Mouse (Mus musculus): ENCODE data around the gene Frmd4b. TPM values are rescaled to one million over a fixed set of nuclear protein-coding genes. Genes with fewer than 3 reads are reported as not detected.

The Frmd4b gene
- total and polyA plus RNA-seq, 3 experiments, result 0.13 to 0.70 (median 0.13) TPM

DNA sequence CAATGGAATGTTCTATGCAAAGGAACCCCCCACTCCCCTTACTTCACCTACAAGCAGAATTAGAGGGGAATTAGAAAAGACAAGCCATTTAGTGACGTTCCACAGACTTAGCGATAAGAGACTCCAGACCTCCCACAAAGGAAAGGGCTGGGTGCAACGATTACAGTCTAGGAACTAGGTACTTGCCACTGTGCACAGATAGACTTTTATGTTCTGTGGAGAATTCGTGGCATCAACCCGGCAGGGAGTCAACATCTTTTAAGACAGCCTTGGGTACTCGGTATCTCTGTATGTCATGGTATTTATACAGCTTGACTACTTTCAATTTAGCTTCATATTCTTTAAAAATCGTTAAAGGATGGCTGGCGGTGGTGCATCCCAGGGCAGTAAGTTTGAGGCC, 310.1 kb downstream of the Frmd4b start:
- Histone ChIP-seq H3K27me3 (replicated peaks) (no peaks in the 10 kb centered on the region), H3K9ac (ENCODE audit: insufficient read depth, low read depth) (no peak overlapping the region), H3K4me1 (ENCODE audit: control insufficient read depth in 1 of 2, insufficient read depth in 2 of 2) (peaks cover 0 to 6% of the 10 kb centered on the region in 2 experiments; a peak in 1 of 4 replicates), H3K4me3 (replicated peaks in 1 of 3; ENCODE audit: low read depth in 2 of 3, low read length in 2 of 3, poor library complexity in 1 of 3) (no peak overlapping the region), H3K36me3 (replicated peaks in 1 of 2; ENCODE audit: control insufficient read depth in 1 of 2, insufficient read depth in 1 of 2, low read length in 1 of 2) (no peaks in the 10 kb centered on the region), H3K9me3 (replicated peaks; ENCODE audit: low read length) (no peaks in the 10 kb centered on the region), H3K27ac (ENCODE audit: insufficient read depth, low read depth) (no peak overlapping the region), H3K4me2 (ENCODE audit: insufficient read depth, low read depth, poor library complexity, severe bottlenecking) (no peak overlapping the region), H3K79me2 (replicated peaks; ENCODE audit: control insufficient read depth, extremely low read depth, insufficient read depth, poor library complexity, severe bottlenecking) (no peaks in the 10 kb centered on the region)
- DNase-seq (ENCODE audit: extremely low read depth), result no peak
- in situ Hi-C loops (cut with MboI; ENCODE audit: low pct_ligation_motif_present, low pct_unique_long_range_greater_than_20kb, low sequenced_read_pairs), result no loop called here
- TF ChIP-seq GABPA (IDR thresholded peaks at IDR 0.05; ENCODE audit: insufficient replicate concordance, low read depth, low read length) (no peak), IRF4 (IDR thresholded peaks at IDR 0.05; ENCODE audit: low read depth, low read length) (no peak), CTCF (conservative IDR thresholded peaks at IDR 0.05 in 1 of 2, IDR thresholded peaks at IDR 0.05 in 1 of 2; ENCODE audit: low read depth in 2 of 2, low read length in 2 of 2) (no peak), BHLHE40 (IDR thresholded peaks at IDR 0.05; ENCODE audit: low read depth, low read length) (no peak)
- dilution Hi-C loops (cut with MboI; ENCODE audit: extremely low pct_ligation_motif_present, extremely low pct_unique_long_range_greater_than_20kb, low sequenced_read_pairs), result no loop called here

GRCm38 (mm10) chr6:97306351-97306750, 311.0 kb downstream of the Frmd4b start:
- H3K27ac ChIP-seq (ENCODE audit: insufficient read depth, low read depth), result no peak overlapping the region

DNA sequence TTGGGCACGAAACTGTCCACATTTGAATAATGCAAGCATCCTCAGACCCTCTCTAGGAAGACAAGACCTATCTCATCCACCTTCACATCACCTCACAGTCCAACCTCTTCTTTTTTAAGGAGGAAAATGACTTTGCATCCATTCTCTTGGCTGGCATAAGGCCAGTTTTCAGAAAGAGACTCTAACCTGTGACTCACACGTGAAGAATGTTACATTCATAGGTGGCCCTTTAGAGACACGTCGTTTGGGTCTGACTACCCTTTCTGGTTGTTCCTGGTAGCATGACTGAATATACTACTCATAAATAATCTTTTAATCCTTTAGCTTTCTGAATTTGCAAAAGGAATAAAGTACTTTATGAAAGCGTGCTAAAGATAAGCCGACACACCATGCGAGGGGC, 311.9 kb downstream of the Frmd4b start:
- Histone ChIP-seq H3K4me1 (ENCODE audit: control insufficient read depth in 1 of 2, insufficient read depth in 2 of 2) (peaks cover 0 to 6% of the 10 kb centered on the region in 2 experiments; a peak in 2 of 4 replicates), H3K4me2 (ENCODE audit: insufficient read depth, low read depth, poor library complexity, severe bottlenecking) (peak overlapping the region; percentile 51; the same call in 1 of the 2 replicates), H3K27me3 (replicated peaks) (no peaks in the 10 kb centered on the region), H3K9me3 (replicated peaks; ENCODE audit: low read length) (no peaks in the 10 kb centered on the region), H3K4me3 (replicated peaks in 1 of 3; ENCODE audit: low read depth in 2 of 3, low read length in 2 of 3, poor library complexity in 1 of 3) (no peak overlapping the region), H3K27ac (ENCODE audit: insufficient read depth, low read depth) (no peak overlapping the region), H3K79me2 (replicated peaks; ENCODE audit: control insufficient read depth, extremely low read depth, insufficient read depth, poor library complexity, severe bottlenecking) (no peaks in the 10 kb centered on the region), H3K9ac (ENCODE audit: insufficient read depth, low read depth) (no peak overlapping the region), H3K36me3 (replicated peaks in 1 of 2; ENCODE audit: control insufficient read depth in 1 of 2, insufficient read depth in 1 of 2, low read length in 1 of 2) (no peaks in the 10 kb centered on the region)
- dilution Hi-C loops (cut with MboI; ENCODE audit: extremely low pct_ligation_motif_present, extremely low pct_unique_long_range_greater_than_20kb, low sequenced_read_pairs), result no loop called here
- in situ Hi-C loops (cut with MboI; ENCODE audit: low pct_ligation_motif_present, low pct_unique_long_range_greater_than_20kb, low sequenced_read_pairs), result no loop called here
- no peak for DNase-seq (ENCODE audit: extremely low read depth)
- no peak for TF ChIP-seq MAX (IDR thresholded peaks at IDR 0.05; ENCODE audit: low read length)
- no peak for TF ChIP-seq ZKSCAN1 (IDR thresholded peaks at IDR 0.05; ENCODE audit: borderline replicate concordance, low read depth, low read length)

More at GRCm38 (mm10) chr6:97306351-97306750, 311.0 kb downstream of the Frmd4b start:
- TF ChIP-seq MEF2A (IDR thresholded peaks at IDR 0.05; ENCODE audit: borderline replicate concordance, low read depth, low read length) (no peak), EP300 (IDR thresholded peaks at IDR 0.05; ENCODE audit: low read length) (no peak), NRF1 (IDR thresholded peaks at IDR 0.05; ENCODE audit: low read depth, low read length) (no peak)
- Histone ChIP-seq H3K4me2 (ENCODE audit: insufficient read depth, low read depth, poor library complexity, severe bottlenecking) (no peak overlapping the region), H3K4me3 (replicated peaks in 1 of 3; ENCODE audit: low read depth in 2 of 3, low read length in 2 of 3, poor library complexity in 1 of 3) (no peak overlapping the region), H3K4me1 (ENCODE audit: control insufficient read depth in 1 of 2, insufficient read depth in 2 of 2) (peaks cover 0 to 6% of the 10 kb centered on the region in 2 experiments; a peak in 1 of 4 replicates), H3K9me3 (replicated peaks; ENCODE audit: low read length) (no peaks in the 10 kb centered on the region), H3K79me2 (replicated peaks; ENCODE audit: control insufficient read depth, extremely low read depth, insufficient read depth, poor library complexity, severe bottlenecking) (no peaks in the 10 kb centered on the region), H3K36me3 (replicated peaks in 1 of 2; ENCODE audit: control insufficient read depth in 1 of 2, insufficient read depth in 1 of 2, low read length in 1 of 2) (no peaks in the 10 kb centered on the region), H3K27me3 (replicated peaks) (no peaks in the 10 kb centered on the region), H3K9ac (ENCODE audit: insufficient read depth, low read depth) (no peak overlapping the region)
- DNase-seq (ENCODE audit: extremely low read depth), result no peak
- in situ Hi-C loops (cut with MboI; ENCODE audit: low pct_ligation_motif_present, low pct_unique_long_range_greater_than_20kb, low sequenced_read_pairs) (no loop called here), dilution Hi-C loops (cut with MboI; ENCODE audit: extremely low pct_ligation_motif_present, extremely low pct_unique_long_range_greater_than_20kb, low sequenced_read_pairs) (no loop called here)

Data from CH12.LX (cell line).